Mouse (Mus musculus) midbrain, postnatal 0 days (tissue): Measurements from ENCODE around the gene Ptrh1. TPM values are rescaled to one million over a fixed set of nuclear protein-coding genes. Genes with fewer than 3 reads are reported as not detected.

Experiments
- ATAC-seq: fragments of 200-750 bp; cut with Nextera tagmentation; 2 replicates; pipeline ENCODE4 v1.8.0; 2017; ENCODE audit warnings: moderate number of reproducible peaks, mild to moderate bottlenecking, moderate TSS enrichment, moderate library complexity; ENCODE audit not compliant: low FRiP score
- DNase-seq: peaks from one replicate; pipeline ENCODE4 v3.0.0-alpha.2; 2015; ENCODE audit warnings: low spot score
- H3K27ac ChIP-seq: fragments of 300-500 bp; sonication (generic); 2 replicates; pipeline ENCODE4 v1.5.1; 2014; ENCODE audit warnings: low read depth, mild to moderate bottlenecking, low read length, mixed read lengths
- H3K27me3 ChIP-seq: fragments of 300-500 bp; sonication (generic); 2 replicates; pipeline ENCODE4 v1.6.1; 2014; ENCODE audit warnings: low read length, control low read depth, mixed read lengths; ENCODE audit not compliant: insufficient read depth
- H3K36me3 ChIP-seq: fragments of 300-500 bp; sonication (generic); 2 replicates; pipeline ENCODE4 v1.6.1; 2014; ENCODE audit warnings: low read length, control low read depth, mixed read lengths; ENCODE audit not compliant: insufficient read depth
- H3K4me1 ChIP-seq: fragments of 300-500 bp; sonication (generic); 2 replicates; pipeline ENCODE4 v1.6.1; 2014; ENCODE audit warnings: mild to moderate bottlenecking, control low read depth, antibody characterized with exemption, low read length, mixed read lengths; ENCODE audit not compliant: insufficient read depth
- H3K4me2 ChIP-seq: fragments of 300-500 bp; sonication (generic); 2 replicates; pipeline ENCODE4 v1.6.1; 2014; ENCODE audit warnings: low read depth, mild to moderate bottlenecking, low read length, mixed read lengths; ENCODE audit not compliant: poor library complexity, severe bottlenecking
- H3K4me3 ChIP-seq: fragments of 300-500 bp; sonication (generic); 2 replicates; pipeline ENCODE4 v1.5.1; 2014; ENCODE audit warnings: low read depth, mild to moderate bottlenecking, low read length, moderate library complexity
- H3K9ac ChIP-seq: fragments of 300-500 bp; sonication (generic); replicated peaks from 2 replicates; pipeline ENCODE4 v1.6.1; 2014; ENCODE audit warnings: mild to moderate bottlenecking, low read length, moderate library complexity, mixed read lengths; ENCODE audit not compliant: poor library complexity, severe bottlenecking
- H3K9me3 ChIP-seq: fragments of 300-500 bp; sonication (generic); 2 replicates; pipeline ENCODE4 v1.6.1; 2016; ENCODE audit warnings: low read length, control low read depth
- CTCF ChIP-seq: IDR thresholded peaks from 2 replicates; pipeline ENCODE4 v1.5.1; 2016; ENCODE audit warnings: antibody characterized with exemption, mild to moderate bottlenecking
- WGBS: fragments of 180-500 bp; shearing (Covaris S2); extraction: QIAGEN DNeasy Blood & Tissue Kit; methylation state at CpG from one replicate; pipeline ENCODE4 v1.1.7; 2014; 5-methylcytosine and 5-hydroxymethylcytosine counted together
- polyA plus RNA-seq: library from polyadenylated mRNA; unstranded; fragments of >200 nt; fragmentation: Nextera tagmentation; extraction: Ambion mirVana; gene quantifications from 2 replicates; pipeline ENCODE4 v1.2.1, GENCODE M21; 2015
- total RNA-seq: library from RNA; depleted of rRNA; stranded (reverse); fragments of >200 nt; gene quantifications from 2 replicates; pipeline ENCODE4 v1.2.3, GENCODE M21; 2014

The Ptrh1 gene
- total and polyA plus RNA-seq, 2 experiments from 2014 or later: 2.1 to 3.9 TPM

DNA sequence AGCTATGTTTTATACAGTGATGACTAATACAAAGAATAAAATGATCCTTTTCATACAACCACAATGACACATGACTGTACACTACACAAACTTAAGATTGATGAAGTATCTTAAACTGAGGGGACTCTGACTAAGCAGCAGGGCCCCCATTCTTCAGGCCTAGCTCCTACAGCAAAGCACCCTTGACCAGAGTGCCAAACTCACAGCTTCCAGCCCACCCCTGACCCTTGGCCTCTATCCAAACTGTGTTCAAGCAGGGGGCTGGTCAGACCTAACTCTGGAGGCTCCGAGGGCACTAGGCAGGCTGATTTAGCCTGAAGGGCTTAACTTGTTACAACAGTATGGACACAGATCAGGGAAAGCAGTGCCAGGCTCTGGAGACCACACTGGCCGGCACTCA, 13.0 kb downstream of the Ptrh1 start:
- H3K9ac ChIP-seq: no peak overlapping the region
- 60% methylated on average over 2 of the region's 2 CpGs for WGBS
- H3K4me3 ChIP-seq: no peak overlapping the region

DNA sequence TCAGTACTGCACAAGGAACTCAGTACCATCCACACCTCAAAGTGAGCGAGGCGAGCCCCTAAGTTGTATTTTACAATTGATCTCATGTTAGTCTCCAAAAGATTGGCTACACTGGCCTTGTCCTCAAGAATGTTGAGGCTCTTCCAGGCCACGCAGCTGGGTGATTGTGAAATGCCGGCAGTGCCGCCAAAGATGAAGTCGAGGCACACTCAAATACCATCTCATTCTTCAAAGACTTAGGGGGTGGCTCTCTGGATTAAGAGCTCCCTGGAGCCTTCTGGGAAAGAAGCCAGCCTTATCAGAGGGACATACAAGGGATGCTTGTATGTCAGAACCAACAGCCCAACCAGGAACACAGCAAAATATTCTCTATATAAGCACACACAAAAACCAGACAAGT, 15.7 kb downstream of the Ptrh1 start:
- Histone ChIP-seq H3K4me3 (no peak overlapping the region), H3K27me3 (no peaks in the 10 kb centered on the region), H3K36me3 (peaks cover 58% of the 10 kb centered on the region), H3K27ac (no peak overlapping the region), H3K9ac (no peak overlapping the region), H3K9me3 (no peaks in the 10 kb centered on the region), H3K4me1 (no peaks in the 10 kb centered on the region), H3K4me2 (no peak overlapping the region)
- no peak for TF ChIP-seq CTCF
- DNase-seq (no peak), ATAC-seq (no peak)
- WGBS: 65% methylated on average over 6 of the region's 6 CpGs

More for the DNA sequence above, 13.0 kb downstream of the Ptrh1 start:
- H3K27ac ChIP-seq: no peak overlapping the region
- H3K4me2 ChIP-seq: no peak overlapping the region
- DNase-seq (no peak), ATAC-seq (no peak)
- H3K4me1 ChIP-seq: no peaks in the 10 kb centered on the region
- H3K27me3 ChIP-seq: no peaks in the 10 kb centered on the region
- H3K36me3 ChIP-seq: peaks cover 33% of the 10 kb centered on the region
- no peaks in the 10 kb centered on the region for H3K9me3 ChIP-seq
- no peak for TF ChIP-seq CTCF

DNA sequence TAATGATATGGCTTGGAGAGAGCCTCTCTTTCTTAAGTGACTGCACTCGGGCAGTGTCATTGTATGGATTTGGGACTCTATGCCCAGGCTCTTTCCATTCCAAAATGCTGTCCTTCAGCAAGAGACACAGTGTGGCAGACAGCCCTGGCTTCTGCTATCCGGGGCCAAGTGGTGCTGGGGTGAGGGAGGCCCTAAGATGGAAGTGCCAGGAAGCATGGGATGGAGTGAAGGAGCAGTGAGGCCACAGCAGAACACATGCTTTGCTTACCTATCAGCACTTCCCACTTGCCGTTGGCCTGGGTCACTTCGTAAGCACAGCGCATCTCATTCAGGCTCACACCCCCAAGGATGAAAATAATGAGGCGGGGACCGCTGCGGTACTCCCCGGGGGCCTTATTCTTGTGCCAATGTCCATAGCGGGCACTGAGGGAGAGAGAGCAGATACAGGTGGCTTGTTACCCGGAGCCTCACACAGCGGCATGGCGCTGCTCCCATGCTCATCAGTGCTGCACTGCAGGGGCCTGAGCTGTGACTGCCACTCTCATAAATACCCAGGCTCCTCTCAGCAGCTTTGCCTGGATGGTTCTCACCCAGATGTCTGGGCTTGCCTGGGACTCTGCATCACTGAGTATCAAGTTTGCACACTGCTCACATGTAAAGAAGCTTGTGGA, 20.3 kb downstream of the Ptrh1 start:
- DNase-seq (no peak), ATAC-seq (no peak)
- H3K36me3 ChIP-seq: peaks cover 78% of the 10 kb centered on the region
- no peaks in the 10 kb centered on the region for H3K4me1 ChIP-seq
- no peaks in the 10 kb centered on the region for H3K27me3 ChIP-seq
- H3K9ac ChIP-seq: no peak overlapping the region
- 84% methylated on average over 13 of the region's 13 CpGs for WGBS
- H3K4me2 ChIP-seq: no peak overlapping the region
- H3K4me3 ChIP-seq: no peak overlapping the region
- no peak for TF ChIP-seq CTCF
- H3K27ac ChIP-seq: no peak overlapping the region
- no peaks in the 10 kb centered on the region for H3K9me3 ChIP-seq

DNA sequence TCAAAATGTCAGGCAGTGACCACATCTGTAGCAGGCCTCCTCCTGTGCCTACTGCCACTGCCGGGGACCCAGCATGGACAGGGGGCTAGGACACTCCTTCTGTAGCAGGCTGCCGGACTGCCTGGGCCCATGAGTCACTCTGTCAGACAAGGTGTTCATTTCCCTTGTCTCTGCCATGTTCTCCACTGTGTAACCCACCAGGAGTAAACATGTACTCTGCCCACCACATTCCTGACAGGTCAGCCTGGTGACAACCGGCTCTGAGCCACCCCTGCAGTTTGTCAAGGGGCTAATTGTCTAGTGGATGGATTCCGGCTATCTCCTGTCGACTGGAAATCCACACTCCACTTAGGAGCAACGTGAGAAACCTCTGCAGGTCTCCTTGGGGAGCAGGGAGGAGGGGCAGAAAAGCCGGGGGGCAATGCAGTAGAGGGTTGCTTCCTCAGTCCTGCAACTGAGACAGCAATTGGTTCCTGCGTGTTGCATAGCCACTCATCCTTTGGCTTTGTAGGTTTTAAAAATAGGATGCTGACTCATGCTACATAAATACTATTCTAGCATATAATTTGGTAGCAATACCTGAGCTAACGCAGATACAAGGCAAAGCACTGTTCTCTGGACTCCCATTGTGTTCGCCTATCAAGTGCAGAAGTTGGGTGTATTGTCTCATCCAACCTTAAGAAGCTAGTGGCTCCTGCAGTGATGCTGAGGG, 22.8 kb downstream of the Ptrh1 start:
- no peak overlapping the region for H3K4me2 ChIP-seq
- WGBS: 73% methylated on average over 10 of the region's 10 CpGs
- DNase-seq: no peak
- no peak overlapping the region for H3K27ac ChIP-seq
- H3K9me3 ChIP-seq: no peaks in the 10 kb centered on the region
- H3K4me1 ChIP-seq: no peaks in the 10 kb centered on the region
- ATAC-seq: no peak
- no peak overlapping the region for H3K4me3 ChIP-seq
- no peaks in the 10 kb centered on the region for H3K27me3 ChIP-seq
- no peak overlapping the region for H3K9ac ChIP-seq
- peaks cover 83% of the 10 kb centered on the region for H3K36me3 ChIP-seq
- no peak for TF ChIP-seq CTCF

DNA sequence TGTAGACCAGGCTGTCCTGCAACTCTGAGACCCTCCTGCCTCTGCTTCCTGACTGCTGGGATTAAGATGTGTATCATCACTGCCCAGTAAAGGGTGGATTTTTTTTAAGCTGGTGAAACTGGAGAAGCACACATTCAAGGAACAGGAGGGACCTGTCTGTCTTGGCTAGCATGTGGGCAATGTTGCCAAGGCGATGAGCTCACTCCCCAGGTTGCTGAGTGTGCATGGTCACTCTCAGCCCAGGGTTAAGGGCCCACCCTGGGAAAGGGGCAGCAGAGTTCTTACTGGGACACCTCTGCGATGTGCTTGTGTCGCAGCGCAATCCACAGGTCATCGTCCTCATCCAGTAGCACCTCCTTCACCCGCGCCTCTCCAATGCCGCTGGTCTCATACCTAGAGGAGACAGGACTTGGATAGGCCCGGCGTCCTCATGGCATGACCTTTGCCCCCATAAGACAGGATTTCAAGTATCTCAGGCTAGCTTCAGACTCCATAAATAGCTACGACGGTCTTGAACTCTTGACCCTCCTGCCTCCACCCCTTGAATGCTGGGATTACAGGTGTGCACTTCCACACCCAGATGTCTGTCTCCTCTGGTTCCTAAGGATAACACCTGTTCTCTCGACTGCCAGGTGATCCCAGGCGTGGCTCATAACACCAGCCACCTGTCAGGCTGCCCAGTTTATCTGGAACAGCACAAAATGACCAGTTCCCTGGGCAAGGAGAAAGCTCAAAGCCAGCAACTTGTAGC, 33.4 kb downstream of the Ptrh1 start:
- Histone ChIP-seq H3K27me3 (no peaks in the 10 kb centered on the region), H3K4me2 (no peak overlapping the region), H3K9ac (no peak overlapping the region), H3K36me3 (peaks cover 75% of the 10 kb centered on the region), H3K9me3 (no peaks in the 10 kb centered on the region), H3K4me3 (no peak overlapping the region), H3K4me1 (no peaks in the 10 kb centered on the region), H3K27ac (no peak overlapping the region)
- TF ChIP-seq CTCF: no peak
- 95% methylated on average over 14 of the region's 14 CpGs for WGBS
- ATAC-seq (no peak), DNase-seq (no peak)

DNA sequence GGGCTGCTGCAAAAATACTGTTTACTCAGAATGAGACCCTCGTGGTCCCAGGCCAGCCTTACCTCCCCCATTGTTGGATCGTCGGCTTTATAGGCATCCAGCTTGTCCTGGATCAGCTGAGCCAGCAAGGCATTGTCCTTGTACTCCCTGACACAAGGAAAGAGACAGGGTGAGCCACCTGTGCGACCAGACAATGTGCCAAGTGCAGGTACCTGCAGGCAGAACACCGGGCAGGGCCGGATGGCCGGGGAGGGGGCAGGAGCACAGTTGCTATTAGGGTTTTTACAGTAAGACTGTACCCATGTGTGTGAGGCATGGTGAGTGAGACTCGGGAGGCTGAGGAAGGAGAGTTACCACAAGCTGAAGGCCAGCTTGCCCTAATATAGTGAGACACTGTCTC, 36.4 kb downstream of the Ptrh1 start:
- no peak overlapping the region for H3K4me2 ChIP-seq
- ATAC-seq (no peak), DNase-seq (no peak)
- H3K4me1 ChIP-seq: no peaks in the 10 kb centered on the region
- no peaks in the 10 kb centered on the region for H3K27me3 ChIP-seq
- 85% methylated on average over 8 of the region's 8 CpGs for WGBS
- H3K4me3 ChIP-seq: no peak overlapping the region
- H3K9me3 ChIP-seq: no peaks in the 10 kb centered on the region
- H3K9ac ChIP-seq: no peak overlapping the region
- peaks cover 71% of the 10 kb centered on the region for H3K36me3 ChIP-seq
- no peak for TF ChIP-seq CTCF
- H3K27ac ChIP-seq: no peak overlapping the region
